Mouse (Mus musculus) thymus, postnatal 10 days (tissue): ENCODE measurements at regions not wholly inside any gene's neighbourhood (a gene's known extent, or its start where the extent isn't known, plus 50 kb on each side); places are given as distances from the start of the nearest gene placed in this dataset.

ENCODE experiments used
- DNase-seq, 2 experiments: peaks; one replicate each; pipeline ENCODE4 v3.0.0; 2021; ENCODE audit warnings: low spot score in 2 of 2

- no peak for DNase-seq
These were observed 150.3 kb upstream of the Gimd1 start for GRCm38 (mm10) chr3:132479275-132479674.

- DNase-seq = no peak
These were observed 144.8 kb upstream of the Gimd1 start for GRCm38 (mm10) chr3:132484814-132485213.

- DNase-seq = no peak
These were observed 144.1 kb upstream of the Gimd1 start for GRCm38 (mm10) chr3:132485553-132485952.

GRCm38 (mm10) chr3:132506095-132506494 lies 123.5 kb upstream of the Gimd1 start:
- DNase-seq = peak in 1 of 2 experiments; percentile 17

- DNase-seq = no peak
These were observed 119.4 kb upstream of the Gimd1 start for GRCm38 (mm10) chr3:132510240-132510639.

- DNase-seq = no peak
These were observed 117.0 kb upstream of the Gimd1 start for GRCm38 (mm10) chr3:132512526-132513102.

- DNase-seq = no peak
These were observed 96.2 kb upstream of the Gimd1 start for GRCm38 (mm10) chr3:132533323-132533904.

GRCm38 (mm10) chr3:132539780-132540658 lies 89.6 kb upstream of the Gimd1 start:
- no peak for DNase-seq

GRCm38 (mm10) chr3:132551238-132551808 lies 78.3 kb upstream of the Gimd1 start:
- no peak for DNase-seq

GRCm38 (mm10) chr3:132565755-132566154 lies 63.9 kb upstream of the Gimd1 start:
- no peak for DNase-seq

GRCm38 (mm10) chr3:132566301-132566700 lies 63.3 kb upstream of the Gimd1 start:
- no peak for DNase-seq
